ENCODE assay signal across 8 mouse cellular contexts in the genomic region with DNA sequence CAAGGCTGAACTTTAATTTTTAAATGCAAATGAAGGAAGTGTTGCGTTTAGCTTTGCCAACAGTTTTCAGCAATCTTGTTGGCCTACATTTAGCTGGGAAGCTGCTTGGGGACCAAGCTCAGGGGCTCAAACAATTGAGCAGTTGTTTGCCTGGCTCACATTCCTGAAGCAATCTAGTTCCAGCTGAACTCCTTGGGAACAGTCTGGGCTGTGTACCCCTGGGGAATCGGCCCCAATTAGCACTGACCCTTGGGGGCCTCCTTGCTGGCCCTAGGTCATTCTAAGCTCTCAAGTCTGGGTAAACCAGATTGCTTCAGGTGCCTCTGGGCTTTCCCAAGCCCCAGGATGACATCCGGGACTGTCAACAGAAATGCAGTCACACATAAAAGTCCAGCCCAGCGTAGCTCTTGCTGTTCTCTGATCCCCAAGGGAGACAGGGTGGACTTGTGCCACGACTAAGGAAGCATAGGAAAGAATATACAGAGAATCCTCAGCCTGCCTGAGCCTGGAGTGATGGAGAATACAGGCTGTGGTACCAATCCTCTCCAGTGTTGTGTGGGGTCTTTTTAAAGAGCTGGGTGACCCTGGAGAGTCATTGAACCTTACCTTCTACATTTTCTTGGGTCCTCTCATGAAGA.
DNase-seq lines count a peak whose midpoint lies in the region; ATAC-seq and TF ChIP-seq lines count a peak whose summit lies in the region.

No protein-coding gene starts in this region.

- H3K27me3 ChIP-seq in heart, embryonic 10.5 days (ENCODE audit: insufficient read depth, poor library complexity, severe bottlenecking) = peaks cover 8% of the 10 kb centered on the region; the same call in 1 of the 2 replicates
- no peaks in the 10 kb centered on the region for H3K27me3 ChIP-seq in limb, embryonic 10.5 days (ENCODE audit: low read depth, poor library complexity, severe bottlenecking)

- no peak for ATAC-seq in cerebellum, adult (ENCODE audit: insufficient number of reproducible peaks, low FRiP score, low TSS enrichment)

- no peak overlapping the region for H3K27ac ChIP-seq in heart, embryonic 10.5 days
- peak overlapping the region; percentile 36; the same call in 1 of the 2 replicates for H3K27ac ChIP-seq in limb, embryonic 10.5 days

- H3K4me1 ChIP-seq in heart, embryonic 10.5 days = peaks cover 5% of the 10 kb centered on the region; the same call in 1 of the 2 replicates
- H3K4me1 ChIP-seq in limb, embryonic 10.5 days = peaks cover 17% of the 10 kb centered on the region

- peak; percentile 4 for DNase-seq in cerebellum, adult 9-10 months
- peak; percentile 90 for DNase-seq in brain, embryonic 14.5 days (ENCODE audit: low read depth)
- DNase-seq in heart, embryonic 10.5 days (ENCODE audit: low spot score) = peak; percentile 63
- DNase-seq in limb, embryonic 10.5 days (ENCODE audit: low spot score) = peak; percentile 44
- DNase-seq in thymus, adult 18-20 months = no peak
- no peak for DNase-seq in lung, adult 18-20 months
- DNase-seq in adrenal gland, adult 18-20 months (ENCODE audit: low spot score in 2 of 2) = no peak

- no peak for TF ChIP-seq CTCF in brain, embryonic 14.5 days (IDR thresholded peaks at IDR 0.05; ENCODE audit: borderline replicate concordance, extremely low read depth, insufficient read depth, insufficient read length)

- 44% methylated on average over 5 of the region's 5 CpGs for WGBS in heart, embryonic 10.5 days
- WGBS in limb, embryonic 10.5 days = 71% methylated on average over 5 of the region's 5 CpGs

- no peak overlapping the region for H3K4me3 ChIP-seq in heart, embryonic 10.5 days
- H3K4me3 ChIP-seq in limb, embryonic 10.5 days = no peak overlapping the region

- no peaks in the 10 kb centered on the region for H3K9me3 ChIP-seq in heart, embryonic 10.5 days
- H3K9me3 ChIP-seq in limb, embryonic 10.5 days (replicated peaks) = no peaks in the 10 kb centered on the region

- TF ChIP-seq POLR2A in brain, embryonic 14.5 days (IDR thresholded peaks at IDR 0.05; ENCODE audit: borderline replicate concordance, extremely low read depth, insufficient read depth, insufficient read length, poor library complexity, severe bottlenecking) = no peak

- no peaks in the 10 kb centered on the region for H3K36me3 ChIP-seq in heart, embryonic 10.5 days
- no peaks in the 10 kb centered on the region for H3K36me3 ChIP-seq in limb, embryonic 10.5 days

Comparison
In these comparisons a context has a peak if more than half of its experiments do, and no peak if none do; other contexts are left out.
1. DNase-seq: peak in cerebellum, adult 9-10 months (single experiment), brain, embryonic 14.5 days (single experiment), heart, embryonic 10.5 days (single experiment) and limb, embryonic 10.5 days (single experiment); none in thymus, adult 18-20 months (0 of 2), lung, adult 18-20 months (0 of 2) and adrenal gland, adult 18-20 months (0 of 2).